Mouse (Mus musculus) gastrocnemius, postnatal 10 days (tissue): Measurements from ENCODE around the gene Olfr551. TPM values are rescaled to one million over a fixed set of nuclear protein-coding genes. Genes with fewer than 3 reads are reported as not detected.

Experiments used
- total RNA-seq, 2 experiments: library from RNA; stranded (reverse); gene quantifications; 2 replicates each; pipeline ENCODE4 v1.2.3; 2021

The Olfr551 gene
- total RNA-seq, 2 experiments from 2014 or later = not detected

Other genes starting within 250 kb of the Olfr551 start
- 10 to 100 TPM; 25.5 to 30.0 TPM for gene Rrm1, start 150.2 kb downstream of the Olfr551 start, total RNA-seq
- gene Olfr543, start 110.2 kb downstream of the Olfr551 start, total RNA-seq = not detected
- not detected for gene Olfr544, start 103.6 kb downstream of the Olfr551 start, total RNA-seq
- not detected for gene Olfr545, start 92.3 kb downstream of the Olfr551 start, total RNA-seq
- not detected for gene Olfr547, start 57.1 kb downstream of the Olfr551 start, total RNA-seq
- gene Olfr548-ps1, start 51.0 kb downstream of the Olfr551 start, total RNA-seq = not detected
- gene Olfr549, start 42.0 kb downstream of the Olfr551 start, total RNA-seq = not detected
- 1 to 10 TPM; 4.4 to 4.6 TPM for gene Trim21, start 26.4 kb downstream of the Olfr551 start, total RNA-seq
- gene Olfr550, start 20.4 kb downstream of the Olfr551 start, total RNA-seq = under 1 TPM; 0.09 TPM
- gene Olfr552, start 5.9 kb upstream of the Olfr551 start, total RNA-seq = under 1 TPM in 1 of 2 experiments, not detected in 1; 0.07 TPM
- not detected for gene Olfr553, start 26.3 kb upstream of the Olfr551 start, total RNA-seq
- not detected for gene Olfr554, start 46.5 kb upstream of the Olfr551 start, total RNA-seq
- not detected for gene Olfr555, start 66.9 kb upstream of the Olfr551 start, total RNA-seq
- gene Olfr556, start 73.0 kb upstream of the Olfr551 start, total RNA-seq = not detected
- 1 to 10 TPM; 4.7 to 6.6 TPM for gene Trim68, start 95.4 kb upstream of the Olfr551 start, total RNA-seq
- gene Olfr557, start 104.0 kb upstream of the Olfr551 start, total RNA-seq = not detected
- gene Olfr558, start 110.3 kb upstream of the Olfr551 start, total RNA-seq = 1 to 10 TPM; 3.4 to 3.8 TPM
- gene Olfr33, start 127.2 kb upstream of the Olfr551 start, total RNA-seq = not detected
- gene Olfr559, start 135.6 kb upstream of the Olfr551 start, total RNA-seq = not detected
- gene Olfr560, start 167.5 kb upstream of the Olfr551 start, total RNA-seq = not detected
- gene Olfr78, start 167.6 kb upstream of the Olfr551 start, total RNA-seq = 1 to 10 TPM; 1.3 to 1.4 TPM
- gene Olfr561, start 179.3 kb upstream of the Olfr551 start, total RNA-seq = not detected
- gene Olfr564, start 211.6 kb upstream of the Olfr551 start, total RNA-seq = not detected